9 mouse cellular contexts compared by ENCODE assay signal in the genomic region with DNA sequence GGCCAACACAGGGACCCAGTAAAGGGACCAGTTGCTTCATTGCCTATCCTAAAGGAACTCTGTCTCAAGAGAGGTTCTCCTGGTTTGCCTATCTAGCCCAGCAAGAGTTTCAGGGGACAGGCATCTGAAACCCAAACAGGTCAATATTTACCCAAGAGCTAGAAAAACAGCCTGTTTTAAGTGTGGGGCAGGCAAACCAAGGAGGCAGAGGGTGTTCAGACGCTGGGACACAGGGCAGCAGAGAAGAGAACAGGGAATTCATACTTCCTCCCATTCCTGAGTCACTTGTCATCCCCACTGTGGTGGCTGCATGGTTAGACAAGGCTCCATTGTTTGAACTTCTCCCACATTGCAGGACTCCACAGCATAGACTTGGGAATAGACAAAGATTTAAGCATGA. TPM values are rescaled to one million over a fixed set of nuclear protein-coding genes. Genes with fewer than 3 reads are reported as not detected.
DNase-seq lines count a peak whose midpoint lies in the region; ATAC-seq and TF ChIP-seq lines count a peak whose summit lies in the region.
"Had no signal": no experiment of that assay in that cellular context is flagged by ENCODE, and none has a peak within 500 bp of the region (broad histone marks: within the 10 kb centered on the region; RNA-seq: fewer than 3 reads in every experiment).

No protein-coding gene starts in this region.

- H3K4me1 ChIP-seq in kidney, embryonic 15.5 days: peaks cover 15% of the 10 kb centered on the region; the same call in 1 of the 2 replicates
- H3K4me1 ChIP-seq in liver, embryonic 12.5 days: peaks cover 73% of the 10 kb centered on the region

- H3K9me3 ChIP-seq in kidney, embryonic 15.5 days (replicated peaks): no peaks in the 10 kb centered on the region
- H3K9me3 ChIP-seq in liver, embryonic 12.5 days (replicated peaks): no peaks in the 10 kb centered on the region

- H3K4me2 ChIP-seq in kidney, embryonic 15.5 days: no peak overlapping the region
- no peak overlapping the region for H3K4me2 ChIP-seq in liver, embryonic 12.5 days

- H3K36me3 ChIP-seq in kidney, embryonic 15.5 days: no peaks in the 10 kb centered on the region
- H3K36me3 ChIP-seq in liver, embryonic 12.5 days: peaks cover 34% of the 10 kb centered on the region

- no peaks in the 10 kb centered on the region for H3K27me3 ChIP-seq in kidney, embryonic 15.5 days
- H3K27me3 ChIP-seq in liver, embryonic 12.5 days (replicated peaks): no peaks in the 10 kb centered on the region

- 21% methylated on average over 1 of the region's 1 CpGs for WGBS in kidney, embryonic 15.5 days
- 52% methylated on average over 1 of the region's 1 CpGs for WGBS in liver, embryonic 12.5 days (ENCODE audit: insufficient replicate concordance)

- peak overlapping the region; percentile 51 for H3K27ac ChIP-seq in gastrocnemius, adult 2 months
- peak overlapping the region; percentile 37; the same call in 1 of the 2 replicates for H3K27ac ChIP-seq in kidney, embryonic 15.5 days
- H3K27ac ChIP-seq in liver, embryonic 12.5 days: peak overlapping the region; percentile 53

- intact Hi-C loops in gastrocnemius, adult 2 months (cut with DNase I): no loop called here

- no peak for DNase-seq in gastrocnemius, adult 2 months
- DNase-seq in gastrocnemius, postnatal 25 days: no peak
- no peak for DNase-seq in kidney, adult 8-10 months
- peak; percentile 52 for DNase-seq in NIH3T3 (ENCODE audit: low read depth)
- no peak for DNase-seq in urinary bladder, postnatal 4 days (ENCODE audit: low spot score in 2 of 2)
- DNase-seq: cerebellum, adult 2 months had no signal

- no peak for TF ChIP-seq CTCF in gastrocnemius, adult 2 months (IDR thresholded peaks at IDR 0.05)

- no peak for ATAC-seq in kidney, embryonic 15.5 days (replicated peaks; ENCODE audit: low FRiP score)
- ATAC-seq in liver, embryonic 12.5 days: no peak
- ATAC-seq in activated CD4-positive, CD25-positive, alpha-beta regulatory T cell, adult 4 months: no peak

- H3K9ac ChIP-seq in kidney, embryonic 15.5 days: no peak overlapping the region
- H3K9ac ChIP-seq in liver, embryonic 12.5 days: no peak overlapping the region

- H3K4me3 ChIP-seq in gastrocnemius, adult 2 months: no peak overlapping the region
- H3K4me3 ChIP-seq in kidney, embryonic 15.5 days (replicated peaks): no peak overlapping the region
- H3K4me3 ChIP-seq in liver, embryonic 12.5 days: no peak overlapping the region

RNA-seq across cellular contexts. Expression of a gene that starts 4.8 kb away (rescaled TPM):
- 10 to 100 TPM; 24.9 to 26.6 TPM for total RNA-seq in gastrocnemius, adult 2 months (2021)
- 10 to 100 TPM; 23.8 to 28.8 TPM for total RNA-seq in gastrocnemius, postnatal 25 days (2021)
- 116 and 130 TPM in 2 replicates for polyA plus RNA-seq in kidney, embryonic 15.5 days (2015; fragmentation: Nextera tagmentation; extraction: Ambion mirVana)
- polyA plus RNA-seq in liver, embryonic 12.5 days (2016; fragmentation: Nextera tagmentation; extraction: Ambion mirVana): 80.0 and 83.0 TPM in 2 replicates
- 100 to 1,000 TPM; 110 TPM for polyA plus RNA-seq in activated CD4-positive, CD25-positive, alpha-beta regulatory T cell, adult 4 months (2017; shearing (Covaris generic))

RNA-seq across cellular contexts. Expression of a gene that starts 8.7 kb away (rescaled TPM):
- 100 to 1,000 TPM in 1 of 2 experiments, 10 to 100 TPM in 1; 97.5 to 102 TPM for total RNA-seq in gastrocnemius, adult 2 months (2021)
- total RNA-seq in gastrocnemius, postnatal 25 days (2021): 10 to 100 TPM; 97.2 to 99.9 TPM
- 35.0 and 40.7 TPM in 2 replicates for polyA plus RNA-seq in kidney, embryonic 15.5 days (2015; fragmentation: Nextera tagmentation; extraction: Ambion mirVana)
- 105 and 109 TPM in 2 replicates for polyA plus RNA-seq in liver, embryonic 12.5 days (2016; fragmentation: Nextera tagmentation; extraction: Ambion mirVana)
- polyA plus RNA-seq in activated CD4-positive, CD25-positive, alpha-beta regulatory T cell, adult 4 months (2017; shearing (Covaris generic)): 10 to 100 TPM; 62.3 to 81.8 TPM

RNA-seq across cellular contexts. Expression of a gene that starts 16.3 kb away (rescaled TPM):
- total RNA-seq in gastrocnemius, adult 2 months (2021): 10 to 100 TPM; 21.0 to 24.2 TPM
- total RNA-seq in gastrocnemius, postnatal 25 days (2021): 10 to 100 TPM; 14.8 to 17.3 TPM
- polyA plus RNA-seq in kidney, embryonic 15.5 days (2015; fragmentation: Nextera tagmentation; extraction: Ambion mirVana): 24.0 and 26.7 TPM in 2 replicates
- 32.2 and 33.1 TPM in 2 replicates for polyA plus RNA-seq in liver, embryonic 12.5 days (2016; fragmentation: Nextera tagmentation; extraction: Ambion mirVana)
- polyA plus RNA-seq in activated CD4-positive, CD25-positive, alpha-beta regulatory T cell, adult 4 months (2017; shearing (Covaris generic)): under 1 TPM in 1 of 2 experiments, not detected in 1; 0.45 TPM

RNA-seq across cellular contexts. Expression of a gene that starts 18.9 kb away (rescaled TPM):
- total RNA-seq in gastrocnemius, adult 2 months (2021): 10 to 100 TPM; 50.4 to 58.0 TPM
- total RNA-seq in gastrocnemius, postnatal 25 days (2021): 10 to 100 TPM; 44.2 to 49.7 TPM
- polyA plus RNA-seq in kidney, embryonic 15.5 days (2015; fragmentation: Nextera tagmentation; extraction: Ambion mirVana): 146 and 150 TPM in 2 replicates
- 220 and 223 TPM in 2 replicates for polyA plus RNA-seq in liver, embryonic 12.5 days (2016; fragmentation: Nextera tagmentation; extraction: Ambion mirVana)
- 100 to 1,000 TPM; 382 to 404 TPM for polyA plus RNA-seq in activated CD4-positive, CD25-positive, alpha-beta regulatory T cell, adult 4 months (2017; shearing (Covaris generic))

RNA-seq across cellular contexts. Expression of a gene that starts 24.5 kb away (rescaled TPM):
- 10 to 100 TPM; 10.1 to 11.7 TPM for total RNA-seq in gastrocnemius, adult 2 months (2021)
- 10 to 100 TPM; 11.2 to 12.8 TPM for total RNA-seq in gastrocnemius, postnatal 25 days (2021)
- polyA plus RNA-seq in kidney, embryonic 15.5 days (2015; fragmentation: Nextera tagmentation; extraction: Ambion mirVana): 27.6 and 29.8 TPM in 2 replicates
- 17.5 and 17.8 TPM in 2 replicates for polyA plus RNA-seq in liver, embryonic 12.5 days (2016; fragmentation: Nextera tagmentation; extraction: Ambion mirVana)
- polyA plus RNA-seq in activated CD4-positive, CD25-positive, alpha-beta regulatory T cell, adult 4 months (2017; shearing (Covaris generic)): 10 to 100 TPM; 18.1 to 20.8 TPM

Comparison
In these comparisons a context has a peak if more than half of its experiments do, and no peak if none do; other contexts are left out.
1. RNA of a gene that starts 16.3 kb away (polyA plus RNA-seq): 32.2 to 33.1 TPM in liver, embryonic 12.5 days and 24.0 to 26.7 TPM in kidney, embryonic 15.5 days; 0.45 TPM in activated CD4-positive, CD25-positive, alpha-beta regulatory T cell, adult 4 months; every median in the first group is over 10 times any median in the second.
2. Peak in every context shown above with its lines, with median percentiles within 50 percentile points of each other: H3K27ac ChIP-seq.